Mouse (Mus musculus) WW6 (cell line): Measurements from ENCODE around the gene Nav2.

Experiments used
- DNase-seq: peaks from one replicate; pipeline ENCODE4 v3.0.0-alpha.2; 2013; ENCODE audit warnings: low read depth, low spot score

The Nav2 gene

DNA sequence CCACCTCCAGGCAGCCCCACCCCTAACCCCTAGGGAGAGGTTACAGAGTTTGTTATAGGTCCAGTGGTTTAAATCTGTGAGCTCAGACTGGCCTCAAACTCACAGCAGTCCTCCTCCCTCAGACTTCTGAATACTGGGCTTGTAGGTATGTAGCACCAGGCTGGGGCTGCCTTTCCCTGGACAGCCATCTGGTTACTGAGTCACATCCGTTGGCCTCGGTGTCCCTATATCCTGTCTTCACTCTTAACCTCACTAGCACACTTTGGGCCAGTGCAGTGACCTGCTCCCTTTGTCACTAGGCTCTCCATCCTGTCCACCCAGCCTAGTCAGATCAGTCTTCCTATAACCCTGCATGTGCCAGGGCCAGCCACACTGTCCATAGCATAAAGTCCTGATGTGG is 19.8 kb upstream of the Nav2 start:
- no peak for DNase-seq

DNA sequence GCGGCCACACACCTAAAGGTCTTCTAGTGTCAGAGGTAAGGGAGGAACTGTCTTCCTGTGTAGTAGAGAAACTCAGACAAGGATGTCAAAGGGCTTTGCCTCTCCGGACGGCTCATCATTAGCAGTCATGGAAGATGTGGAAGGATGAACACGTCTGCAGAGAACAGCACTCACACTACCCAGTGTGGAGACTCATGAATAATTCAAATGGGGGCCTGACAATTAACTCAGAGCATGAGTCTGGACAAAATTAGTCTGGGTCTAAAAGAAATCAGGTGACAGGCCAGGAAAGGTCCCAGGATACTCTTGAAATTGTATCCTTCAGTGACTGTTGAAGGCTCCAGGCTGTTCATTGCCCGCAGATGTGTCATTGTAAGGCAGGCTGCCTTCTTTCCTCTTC is 17.5 kb upstream of the Nav2 start:
- no peak for DNase-seq

DNA sequence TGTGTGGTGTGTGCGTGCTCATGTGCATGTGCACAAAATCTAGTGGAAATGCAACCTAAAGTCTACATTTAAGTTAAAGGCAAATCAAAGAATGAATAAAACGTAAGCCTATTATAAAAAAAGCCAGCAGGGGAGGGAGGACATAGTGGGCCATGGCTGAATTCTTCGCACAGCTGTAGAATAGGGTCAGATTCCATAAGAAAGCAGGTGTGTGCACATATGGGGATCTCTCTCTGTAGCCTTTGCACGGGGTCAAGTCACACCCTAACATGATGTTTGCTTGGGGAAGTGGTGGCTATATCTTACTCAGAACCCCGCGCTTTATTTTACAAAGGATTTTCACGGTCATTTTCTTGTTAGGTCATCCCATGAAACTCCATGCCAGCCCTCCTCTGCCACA is 15.4 kb upstream of the Nav2 start:
- DNase-seq = no peak

DNA sequence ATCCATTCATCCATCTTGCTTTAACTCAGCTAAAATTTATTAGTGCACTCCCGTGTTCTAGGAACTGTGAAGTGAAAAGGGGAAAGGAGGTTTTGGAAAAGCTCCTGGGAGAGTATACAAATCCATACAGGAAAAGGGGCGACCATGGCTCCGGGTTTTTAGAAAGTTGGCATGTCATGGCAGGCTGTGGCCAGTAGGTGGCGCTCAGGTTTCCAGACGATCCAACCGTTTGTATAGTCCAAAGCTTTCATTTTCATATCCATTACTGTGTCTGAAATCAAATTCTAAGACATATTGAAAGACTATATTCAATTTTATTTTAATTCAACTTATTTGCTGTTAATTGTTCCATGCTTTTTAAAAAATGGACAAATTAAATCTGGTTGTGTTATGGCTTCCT is 14.4 kb upstream of the Nav2 start:
- DNase-seq = no peak

DNA sequence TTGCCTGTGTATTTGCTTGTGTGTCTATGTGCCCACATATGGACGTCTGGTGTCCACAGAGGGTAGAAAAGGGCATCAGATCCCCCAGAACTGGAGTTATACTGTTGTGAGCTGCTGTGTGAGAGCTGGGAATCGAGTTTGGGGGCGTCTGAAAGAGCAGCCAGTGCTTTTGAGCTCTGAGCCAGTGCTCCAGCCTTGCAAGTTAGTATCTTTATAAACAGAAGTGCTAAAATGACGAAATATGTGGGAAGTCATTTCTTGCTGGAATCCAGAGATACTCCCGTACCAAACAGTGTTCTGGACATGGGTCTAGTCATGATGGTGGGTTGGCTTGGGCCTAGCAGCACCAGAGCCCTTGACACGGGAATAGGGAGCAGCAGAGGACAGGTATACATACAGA is 13.8 kb upstream of the Nav2 start:
- DNase-seq = no peak

DNA sequence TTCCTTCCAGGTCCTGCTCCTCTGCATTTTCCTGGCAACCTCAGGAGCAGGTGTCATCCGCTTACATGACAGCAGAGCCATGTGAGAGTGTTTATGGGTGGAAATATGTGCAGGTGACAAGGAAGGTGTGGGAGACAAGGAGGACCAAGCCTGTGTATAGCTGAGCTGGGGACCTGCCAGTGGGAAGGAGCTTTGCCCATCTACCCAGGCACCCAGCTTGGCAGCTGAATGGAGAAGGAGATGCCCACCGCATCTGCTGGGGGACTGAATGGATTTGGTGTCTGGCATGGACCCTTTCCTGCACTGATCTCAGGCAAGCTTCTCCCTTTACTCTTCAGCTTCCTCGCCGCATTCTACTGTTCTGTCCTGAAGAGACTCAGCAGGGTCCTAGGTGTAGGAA is 13.0 kb upstream of the Nav2 start:
- no peak for DNase-seq

- no peak for DNase-seq
Observed at GRCm38 (mm10) chr7:48896051-48896450, 12.5 kb upstream of the Nav2 start.

DNA sequence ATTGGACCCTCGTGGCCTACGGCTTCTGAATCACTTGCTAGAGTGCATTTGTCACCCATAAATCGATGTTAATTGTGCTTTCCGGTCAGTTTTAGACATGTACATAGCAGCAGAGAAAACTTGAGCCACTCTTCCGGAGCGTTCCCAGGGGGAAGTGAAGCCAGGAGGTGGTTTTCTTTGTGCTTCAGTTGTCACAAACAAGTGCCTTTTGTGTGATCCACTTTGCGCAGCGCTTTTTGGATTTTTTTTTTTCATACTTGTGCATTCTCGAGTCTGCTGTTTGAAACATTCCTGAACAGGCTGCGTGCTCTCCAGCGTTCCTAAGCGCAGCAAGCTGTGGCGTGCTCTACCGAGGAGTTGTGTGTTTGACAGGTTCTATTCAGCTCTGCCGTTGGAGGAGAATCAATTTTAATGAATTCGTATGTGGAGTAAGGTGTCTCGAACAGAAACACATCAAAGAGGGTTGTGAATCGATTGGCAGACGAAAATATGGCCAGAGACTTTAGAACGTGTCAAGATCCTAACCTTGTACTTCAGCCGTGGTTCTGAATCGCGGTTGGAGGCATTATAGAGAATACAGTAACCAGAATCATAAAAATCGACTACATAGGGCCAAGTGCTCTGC is 10.9 kb upstream of the Nav2 start:
- no peak for DNase-seq

GRCm38 (mm10) chr7:48898416-48898815 is 10.1 kb upstream of the Nav2 start:
- no peak for DNase-seq

- no peak for DNase-seq
Observed at GRCm38 (mm10) chr7:48900408-48901167, 7.9 kb upstream of the Nav2 start.

- no peak for DNase-seq
Observed at GRCm38 (mm10) chr7:48902454-48902853, 6.1 kb upstream of the Nav2 start.

DNA sequence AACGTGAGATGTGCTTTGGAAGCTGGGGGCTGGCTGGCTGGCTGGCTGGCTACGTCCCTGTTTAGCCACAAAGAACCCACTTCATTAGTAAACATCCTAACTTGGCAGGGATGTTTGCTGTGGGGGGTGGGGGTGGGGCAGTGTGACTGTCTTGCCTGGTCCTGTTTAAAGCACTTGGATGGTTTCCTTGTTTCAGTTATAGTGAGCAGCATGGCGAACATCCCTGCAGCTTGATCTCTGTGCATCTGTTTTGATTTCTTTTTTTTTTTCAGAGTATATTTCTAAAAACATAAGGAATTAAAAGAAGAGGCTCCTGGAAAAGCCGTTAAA is 791 bp downstream of the Nav2 start:
- no peak for DNase-seq

GRCm38 (mm10) chr7:48910282-48910681 is 1.8 kb downstream of the Nav2 start:
- no peak for DNase-seq

GRCm38 (mm10) chr7:48911146-48911545 is 2.6 kb downstream of the Nav2 start:
- no peak for DNase-seq

DNA sequence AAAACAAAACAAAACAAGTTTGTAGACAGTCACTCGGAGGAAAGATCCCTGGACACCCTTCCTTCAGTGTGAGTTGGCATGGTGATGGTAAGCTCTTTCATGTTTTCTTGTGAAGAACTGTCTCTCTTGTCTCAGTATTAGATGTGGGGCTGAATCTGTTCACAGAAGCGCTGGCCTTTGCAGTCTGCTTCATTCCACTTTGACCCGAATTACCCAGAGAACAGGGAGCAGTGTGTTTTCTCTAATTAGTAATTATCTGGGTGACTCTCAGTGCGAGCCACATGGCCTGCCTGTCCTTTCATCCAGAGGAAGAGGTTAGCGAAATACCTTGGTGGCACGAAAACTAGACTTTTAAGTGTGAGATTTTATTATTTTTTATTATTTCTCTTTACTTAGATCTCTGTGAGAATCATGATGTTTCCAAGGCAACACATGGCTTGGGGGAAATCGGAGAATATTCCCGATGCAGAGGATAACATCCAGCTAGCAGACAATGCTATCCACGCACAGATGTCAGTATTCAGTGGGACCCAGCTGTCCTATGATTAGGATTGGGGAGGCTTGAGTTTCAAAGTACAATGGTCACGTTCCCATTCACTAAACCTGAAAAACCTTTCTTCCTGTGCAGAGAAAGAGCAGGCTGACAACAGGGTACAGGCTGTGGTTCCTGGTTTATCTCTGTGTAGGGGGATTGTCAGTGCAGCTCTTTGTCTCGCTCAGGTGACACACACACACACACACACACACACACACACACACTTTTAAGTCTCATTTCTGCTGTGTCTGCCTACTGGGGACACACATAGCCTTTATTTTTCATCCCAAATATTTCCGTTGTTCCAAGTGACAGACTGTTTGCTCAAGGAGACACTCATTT is 6.4 kb downstream of the Nav2 start:
- DNase-seq = no peak

DNA sequence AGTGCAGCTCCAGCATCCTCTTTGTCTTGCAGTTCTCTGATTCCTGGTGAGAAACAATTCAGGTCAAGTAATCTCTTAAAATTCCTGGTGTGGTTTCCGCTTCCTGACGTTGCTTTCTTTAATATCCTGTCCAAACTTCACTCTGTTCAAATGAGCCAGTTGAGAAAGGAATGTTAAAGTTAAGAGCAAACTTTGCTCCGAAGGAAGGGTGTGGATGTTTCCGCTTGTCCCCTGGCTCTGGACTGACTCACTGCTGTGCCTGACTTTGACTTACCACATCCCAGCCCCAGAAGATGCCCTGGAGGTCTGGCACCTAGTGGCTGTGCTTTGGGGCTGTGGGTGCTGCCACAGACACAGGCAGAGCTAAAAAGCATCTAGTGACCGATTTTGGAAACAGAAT is 8.9 kb downstream of the Nav2 start:
- no peak for DNase-seq

- no peak for DNase-seq
Observed at GRCm38 (mm10) chr7:48917988-48918387, 9.5 kb downstream of the Nav2 start.

GRCm38 (mm10) chr7:48918389-48918788 is 9.9 kb downstream of the Nav2 start:
- no peak for DNase-seq

DNA sequence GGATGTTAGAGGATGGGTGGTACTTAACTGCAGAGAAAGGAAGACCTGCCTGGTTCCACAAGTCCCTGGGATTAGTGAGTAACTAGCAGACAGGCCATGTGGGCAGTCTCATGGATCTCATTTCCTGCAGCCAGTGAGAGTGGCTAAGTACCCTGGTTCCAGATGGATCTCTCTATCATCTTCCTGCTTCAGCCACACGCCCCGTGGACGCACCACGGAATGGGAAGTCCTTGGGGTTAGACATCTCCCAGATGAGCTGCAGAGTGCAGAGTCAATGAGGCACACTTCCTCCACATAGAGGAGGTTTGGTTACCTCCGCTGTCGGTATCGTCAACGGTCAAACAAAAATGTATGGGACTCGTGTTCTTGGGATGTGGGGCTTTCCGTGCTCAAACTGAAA is 15.1 kb downstream of the Nav2 start:
- no peak for DNase-seq

DNA sequence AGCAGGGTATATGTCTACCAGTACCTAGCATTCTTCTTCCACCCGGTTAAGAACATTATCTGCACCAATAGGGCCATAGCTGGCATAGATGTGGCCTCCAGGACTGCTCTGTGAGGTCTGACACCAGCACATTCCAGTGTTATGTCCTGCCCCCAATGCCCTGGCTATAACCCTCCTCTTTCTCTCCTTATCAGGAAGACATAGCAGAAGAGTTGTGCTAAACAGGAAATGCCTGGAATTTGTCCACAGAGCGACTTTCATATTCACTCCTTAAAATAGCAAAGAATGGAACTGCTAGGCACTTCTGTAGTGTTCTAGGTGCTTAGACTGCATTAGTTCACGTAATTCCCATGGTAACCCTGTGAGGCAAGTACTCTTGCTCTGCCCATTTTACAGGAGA is 16.7 kb downstream of the Nav2 start:
- no peak for DNase-seq

GRCm38 (mm10) chr7:48928364-48928763 is 19.8 kb downstream of the Nav2 start:
- no peak for DNase-seq

- no peak for DNase-seq
Observed at GRCm38 (mm10) chr7:48930399-48930798, 21.9 kb downstream of the Nav2 start.

DNA sequence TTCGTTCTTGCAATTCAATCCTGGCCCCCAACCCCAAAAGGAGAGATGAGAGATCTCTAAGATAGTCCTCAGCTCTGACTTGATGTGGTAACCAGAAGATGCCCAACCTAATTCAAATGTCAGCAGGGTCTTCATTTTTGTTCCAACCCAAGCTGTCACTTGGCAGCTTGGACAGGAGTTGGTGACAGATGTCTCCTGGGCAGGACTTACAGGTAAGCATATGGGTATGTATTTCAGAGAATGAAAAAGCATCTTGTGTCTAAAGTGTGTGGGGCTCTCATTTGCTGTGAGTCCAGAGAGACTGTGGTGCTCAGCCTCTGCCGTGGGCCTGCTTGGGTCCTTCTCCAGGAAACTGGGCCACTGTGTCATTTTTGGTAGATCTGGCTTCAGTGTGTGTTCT is 23.6 kb downstream of the Nav2 start:
- DNase-seq = no peak
